Mouse (Mus musculus): ENCODE results near the gene Fbln1.
"Not testable (repeated sequence)": the region's sequence is repeated elsewhere in the genome, so short reads cannot be mapped to it uniquely, and the experiment has no call there.

Fbln1 gene

DNA sequence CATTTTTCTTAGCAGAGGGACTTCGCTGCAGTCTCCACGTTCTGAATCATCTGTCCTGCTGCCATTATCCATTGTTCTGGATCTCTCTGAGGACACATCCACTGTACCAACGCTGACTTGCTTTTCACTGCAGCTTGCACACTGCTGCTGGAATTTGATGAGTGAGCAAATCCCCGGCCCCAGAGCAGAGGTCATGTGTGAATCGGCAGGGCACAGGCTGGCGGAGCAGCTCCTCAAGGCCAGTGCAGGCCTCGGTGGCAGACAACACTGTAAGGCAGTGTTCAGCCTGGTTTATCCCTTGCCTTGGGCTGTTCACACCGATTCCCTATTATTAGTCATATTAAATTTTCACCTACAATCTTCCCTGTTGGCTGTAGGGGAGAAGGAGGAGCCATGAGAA is 89.8 kb downstream of the Fbln1 start:
- no peak for DNase-seq (ENCODE audit: low spot score in 2 of 2)

DNA sequence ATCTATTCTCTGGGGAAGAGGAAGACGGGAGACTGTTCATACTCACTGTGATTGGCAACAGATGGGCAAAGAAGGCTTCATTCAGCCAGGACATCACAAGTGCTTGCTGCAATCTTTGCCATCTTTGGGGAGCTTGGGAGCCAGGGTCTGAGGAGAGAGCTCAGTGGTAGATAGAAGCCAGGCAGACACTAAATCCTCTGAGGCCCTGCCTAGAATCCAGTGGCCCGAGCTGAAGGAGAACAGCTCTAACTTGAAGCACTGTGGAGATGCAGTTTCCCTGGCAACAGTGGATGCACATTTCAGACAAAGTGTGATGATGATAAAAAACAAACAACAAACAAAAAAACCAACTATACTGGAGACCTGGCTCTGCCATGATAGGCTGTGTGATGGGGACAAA is 90.2 kb downstream of the Fbln1 start:
- no peak for DNase-seq (ENCODE audit: low spot score in 2 of 2)

GRCm38 (mm10) chr15:85296538-85296937 is 90.8 kb downstream of the Fbln1 start:
- DNase-seq (ENCODE audit: low spot score in 2 of 2): no peak

- no peak for DNase-seq (ENCODE audit: low spot score in 2 of 2)
Measured at GRCm38 (mm10) chr15:85298167-85298781, 92.5 kb downstream of the Fbln1 start.

- DNase-seq (ENCODE audit: low spot score in 2 of 2): no peak
Measured at GRCm38 (mm10) chr15:85298946-85299345, 93.2 kb downstream of the Fbln1 start.

DNA sequence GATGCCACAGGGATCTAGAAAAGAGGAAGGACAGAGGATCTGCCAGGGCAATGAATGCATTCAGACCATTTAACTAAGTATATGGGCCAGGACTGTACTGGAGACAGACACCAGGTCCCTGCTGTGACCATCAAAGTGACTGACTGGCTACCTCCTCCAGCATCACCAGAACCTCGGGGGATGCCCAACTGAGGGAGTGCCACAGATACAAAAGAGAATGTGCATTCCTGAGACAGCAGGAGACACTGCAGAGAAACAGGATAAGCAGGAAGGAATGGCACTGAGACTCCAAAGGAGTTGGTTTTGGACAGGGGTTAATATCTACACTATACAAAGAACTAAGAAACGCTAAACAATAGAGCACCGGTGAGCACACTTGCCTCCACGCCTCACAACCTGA is 97.5 kb downstream of the Fbln1 start:
- no peak for DNase-seq (ENCODE audit: low spot score in 2 of 2)

GRCm38 (mm10) chr15:85303976-85304375 is 98.2 kb downstream of the Fbln1 start:
- no peak for DNase-seq (ENCODE audit: low spot score in 2 of 2)

- DNase-seq (ENCODE audit: low spot score in 2 of 2): no peak
Measured at GRCm38 (mm10) chr15:85307061-85307660, 101.4 kb downstream of the Fbln1 start.

- no peak for DNase-seq (ENCODE audit: low spot score in 2 of 2)
Measured at GRCm38 (mm10) chr15:85311058-85311657, 105.4 kb downstream of the Fbln1 start.

DNA sequence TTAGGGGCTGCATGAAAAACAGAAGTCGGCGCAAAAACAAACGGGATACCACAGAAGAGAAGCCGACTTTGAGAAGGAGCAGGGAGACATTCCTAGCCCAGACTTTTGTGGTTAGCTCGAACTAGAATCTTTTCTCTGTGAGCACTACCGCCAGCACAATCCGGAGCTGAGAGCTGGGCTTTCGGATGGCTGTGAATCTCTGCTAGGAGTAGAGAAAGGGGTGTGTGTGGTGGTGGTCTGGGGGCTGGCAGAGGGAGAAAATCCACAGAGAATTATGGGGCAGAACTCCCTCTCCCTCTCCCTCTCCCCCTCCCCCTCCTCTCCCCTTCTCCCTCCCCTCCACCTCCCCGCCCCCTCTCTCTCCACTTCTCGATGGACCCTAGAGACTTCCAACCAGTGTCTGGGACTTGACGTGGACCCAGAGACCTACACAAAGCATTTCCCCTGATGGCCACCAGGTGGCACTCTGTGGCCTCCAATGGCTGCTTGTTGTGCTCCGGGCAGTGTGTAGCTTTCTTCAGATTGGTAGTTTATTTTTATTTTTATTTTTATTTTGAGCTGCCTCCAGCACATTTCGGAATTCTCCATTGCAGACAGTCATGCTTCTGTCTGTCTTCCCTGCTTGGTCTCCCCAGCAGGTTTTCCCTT is 109.8 kb downstream of the Fbln1 start:
- DNase-seq (ENCODE audit: low spot score in 2 of 2): peak; percentile 60 to 79

DNA sequence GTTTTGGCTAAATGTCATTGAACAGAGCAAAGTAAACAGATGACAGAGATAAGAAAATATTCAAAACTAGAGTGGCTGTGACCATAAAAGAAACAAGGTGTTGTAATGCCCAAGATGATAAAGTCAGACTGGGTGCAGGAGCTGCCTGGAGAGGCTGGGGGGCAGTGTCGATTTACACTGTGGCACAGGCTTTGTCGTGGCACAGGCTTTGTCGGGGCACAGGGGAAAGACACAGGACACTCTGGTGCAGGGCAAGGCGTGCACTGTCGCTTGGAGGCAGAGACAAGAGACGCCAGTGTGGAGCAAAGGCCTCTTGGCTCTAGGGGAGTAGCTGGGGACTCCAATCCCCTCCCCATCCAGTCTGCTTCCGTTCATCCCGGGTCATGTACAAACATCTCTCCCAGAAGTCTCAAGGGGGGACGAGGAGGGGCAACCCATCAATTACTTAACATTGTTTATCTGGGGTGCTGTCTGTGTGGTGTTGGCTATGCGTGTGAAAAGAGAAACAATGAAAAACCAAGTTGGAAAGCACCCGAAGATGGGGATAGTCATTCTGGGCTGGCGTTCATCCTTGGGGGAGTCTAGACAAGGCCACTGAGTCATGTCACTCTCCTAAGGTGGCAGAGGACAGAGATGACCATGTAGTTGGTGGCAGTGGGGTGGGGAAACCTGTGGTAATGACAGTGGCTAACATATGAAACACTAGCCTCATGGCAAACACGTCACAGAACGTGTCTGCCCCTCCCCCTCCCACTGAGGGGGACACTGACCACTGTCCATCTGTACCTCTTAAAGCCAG is 110.8 kb downstream of the Fbln1 start:
- DNase-seq (ENCODE audit: low spot score in 2 of 2): no peak

DNA sequence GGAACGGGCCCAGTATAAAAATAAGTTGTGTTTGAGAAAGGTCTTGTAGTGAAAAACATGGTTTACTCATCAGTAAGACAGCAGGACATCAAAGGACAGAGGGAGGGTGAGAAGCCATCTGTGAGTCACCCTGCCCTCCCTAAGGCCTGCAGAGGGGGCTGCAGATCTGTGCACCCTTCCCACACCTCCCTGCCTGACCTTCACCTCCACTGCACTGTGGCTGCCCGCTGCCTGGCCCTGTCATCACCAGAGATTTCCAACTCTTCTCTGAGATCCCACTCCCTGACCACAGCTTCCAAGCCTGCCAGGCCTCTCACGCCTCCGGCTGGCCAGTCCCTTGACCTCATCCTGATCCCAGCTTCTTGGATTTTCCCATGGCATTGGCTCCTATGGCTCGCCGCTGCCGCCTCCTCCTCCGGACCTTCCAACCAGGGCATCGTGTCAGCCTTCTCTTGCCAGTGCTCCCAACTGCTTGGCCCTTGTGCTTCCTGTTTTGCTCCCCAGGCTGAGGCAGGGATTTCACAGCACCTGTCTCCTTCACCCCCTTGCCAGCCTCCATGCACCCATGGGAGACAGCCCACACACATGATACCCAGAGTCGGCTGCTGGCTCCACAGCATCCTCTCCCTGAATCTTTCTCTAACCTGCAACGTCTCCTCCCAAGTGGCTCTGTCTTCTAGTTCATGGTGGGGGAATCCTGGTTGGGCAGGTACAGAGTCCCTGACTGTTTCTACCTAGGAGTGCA is 114.3 kb downstream of the Fbln1 start:
- no peak for DNase-seq (ENCODE audit: low spot score in 2 of 2)

DNA sequence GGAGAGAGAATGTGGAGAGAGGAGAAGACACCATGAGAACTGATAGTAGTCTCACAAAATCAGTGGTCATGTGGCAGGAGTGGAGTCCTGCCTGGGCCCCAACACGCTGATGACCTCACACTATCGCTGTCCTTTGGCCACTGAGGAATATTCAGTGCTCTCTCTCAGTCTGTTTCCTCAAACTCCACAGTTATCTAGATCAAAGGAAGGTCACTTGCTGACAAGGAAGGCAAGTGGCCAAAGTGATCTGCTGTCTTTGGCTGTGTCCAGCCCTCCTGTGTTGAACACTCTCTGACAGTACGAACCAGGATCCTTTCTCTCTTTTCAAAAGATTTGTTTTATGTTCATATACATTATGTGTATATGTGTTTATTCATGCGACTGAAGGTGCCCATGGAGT is 117.5 kb downstream of the Fbln1 start:
- DNase-seq (ENCODE audit: low spot score in 2 of 2): no peak

DNA sequence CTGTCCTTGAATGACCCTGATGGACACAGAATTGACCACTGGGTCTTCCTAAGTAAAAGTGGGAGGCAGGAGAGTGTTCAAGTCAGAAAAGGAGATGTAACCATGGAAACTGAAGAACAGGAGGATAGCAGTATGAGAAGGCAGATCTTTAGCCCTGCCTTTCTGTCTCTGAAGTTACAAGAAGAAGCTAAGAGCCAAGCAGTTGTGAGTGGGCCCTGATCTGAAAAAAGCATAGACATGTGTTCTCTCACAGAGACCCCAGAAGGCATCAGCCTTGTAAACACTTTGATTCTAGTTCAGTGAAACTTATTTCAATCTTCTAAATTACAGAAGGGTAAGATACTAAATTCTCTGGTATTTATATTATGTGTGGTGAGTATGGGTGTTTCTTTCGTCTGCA is 118.7 kb downstream of the Fbln1 start:
- DNase-seq (ENCODE audit: low spot score in 2 of 2): no peak

GRCm38 (mm10) chr15:85327808-85328207 is 122.1 kb downstream of the Fbln1 start:
- no peak for DNase-seq (ENCODE audit: low spot score in 2 of 2)

DNA sequence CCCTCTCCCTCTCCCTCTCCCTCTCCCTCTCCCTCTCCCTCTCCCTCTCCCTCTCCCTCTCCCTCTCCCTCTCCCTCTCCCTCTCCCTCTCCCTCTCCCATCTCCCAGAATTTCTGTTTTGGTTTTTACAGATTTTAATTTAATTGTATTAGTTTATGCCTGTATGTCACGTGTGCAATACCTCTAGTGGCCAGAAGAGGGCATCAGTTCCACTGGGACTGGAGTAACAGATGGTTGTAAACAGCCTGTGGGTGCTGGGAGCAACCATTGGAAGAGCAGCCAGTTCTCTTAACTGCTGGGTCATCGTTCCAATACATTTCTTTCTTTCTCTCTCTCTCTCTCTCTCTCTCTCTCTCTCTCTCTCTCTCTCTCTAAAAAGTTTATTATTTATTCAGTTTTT is 122.7 kb downstream of the Fbln1 start:
- DNase-seq (ENCODE audit: low spot score in 2 of 2): not testable (repeated sequence)

DNA sequence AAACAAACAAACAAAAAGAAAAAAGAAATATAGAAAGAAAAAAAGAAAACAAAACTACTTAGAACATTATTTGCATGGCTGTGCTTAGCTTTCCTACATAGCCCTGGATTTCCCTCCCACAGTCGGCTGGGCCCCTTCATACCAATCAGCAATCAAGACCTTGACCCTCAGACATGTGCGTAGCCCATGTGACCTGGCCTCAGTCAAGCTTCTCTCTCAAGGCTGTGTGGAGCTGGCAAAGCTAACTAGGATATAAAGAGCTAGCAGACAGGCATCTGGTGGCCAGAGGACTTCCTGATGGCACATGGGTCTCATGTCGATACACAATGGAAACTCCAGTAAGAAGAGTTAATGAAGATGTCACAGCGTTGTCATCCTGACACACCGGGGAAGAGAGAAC is 123.3 kb downstream of the Fbln1 start:
- no peak for DNase-seq (ENCODE audit: low spot score in 2 of 2)

GRCm38 (mm10) chr15:85330024-85330423 is 124.3 kb downstream of the Fbln1 start:
- no peak for DNase-seq (ENCODE audit: low spot score in 2 of 2)

- DNase-seq (ENCODE audit: low spot score in 2 of 2): not testable (repeated sequence)
Measured at GRCm38 (mm10) chr15:85333511-85333910, 127.8 kb downstream of the Fbln1 start.

GRCm38 (mm10) chr15:85334234-85334633 is 128.5 kb downstream of the Fbln1 start:
- DNase-seq (ENCODE audit: low spot score in 2 of 2): no peak

GRCm38 (mm10) chr15:85335671-85336300 is 130.0 kb downstream of the Fbln1 start, which contains the start of gene Atxn10:
TSS of gene Atxn10 (plus strand) at chr15:85336245.
- no peak for DNase-seq (ENCODE audit: low spot score in 2 of 2)
